Mouse (Mus musculus) lung, postnatal 0 days (tissue): Measurements from ENCODE around the gene Krt7.

Experiments
- CTCF ChIP-seq: IDR thresholded peaks from 2 replicates; pipeline ENCODE4 v1.5.1; 2016; ENCODE audit warnings: antibody characterized with exemption, mild to moderate bottlenecking
- EP300 ChIP-seq: IDR thresholded peaks from 2 replicates; pipeline ENCODE4 v1.6.1; 2016; ENCODE audit warnings: antibody characterized with exemption, mild to moderate bottlenecking, control low read depth

GRCm38 (mm10) chr15:101458361-101458930 lies 47.6 kb downstream of the Krt7 start:
- TF ChIP-seq CTCF (no peak), EP300 (no peak)
